Mouse (Mus musculus): Measurements from ENCODE around the gene Fbxw4. TPM values are rescaled to one million over a fixed set of nuclear protein-coding genes. Genes with fewer than 3 reads are reported as not detected.

Gene Fbxw4
- total and polyA plus RNA-seq, 2 experiments from 2014 or later, result 3.0 to 43.7 TPM

- no peak overlapping the region for H3K27ac ChIP-seq (ENCODE audit: low read depth)
- peaks cover 6% of the 10 kb centered on the region for H3K4me1 ChIP-seq (ENCODE audit: control insufficient read depth, insufficient read depth)
- WGBS, result 61% methylated on average over 7 of the region's 7 CpGs
- H3K27me3 ChIP-seq (ENCODE audit: control insufficient read depth, insufficient read depth, low read length), result no peaks in the 10 kb centered on the region
- H3K9ac ChIP-seq (replicated peaks; ENCODE audit: low read depth, low read length), result no peak overlapping the region
- no peaks in the 10 kb centered on the region for H3K36me3 ChIP-seq (replicated peaks; ENCODE audit: control insufficient read depth, insufficient read depth, low read length)
- DNase-seq (ENCODE audit: low spot score) (no peak), ATAC-seq (ENCODE audit: insufficient read depth, low read depth) (no peak)
- H3K4me2 ChIP-seq (ENCODE audit: low read depth, low read length), result no peak overlapping the region
- no peak overlapping the region for H3K4me3 ChIP-seq (ENCODE audit: low read depth, low read length)
- no peaks in the 10 kb centered on the region for H3K9me3 ChIP-seq (replicated peaks; ENCODE audit: control insufficient read depth, low read length)
- TF ChIP-seq EP300 (IDR thresholded peaks at IDR 0.05; ENCODE audit: low read depth) (no peak), CTCF (IDR thresholded peaks at IDR 0.05; ENCODE audit: low read depth) (no peak)
Measured at GRCm38 (mm10) chr19:45607479-45607878, 52.6 kb downstream of the Fbxw4 start.

GRCm38 (mm10) chr19:45606701-45607100 lies 53.4 kb downstream of the Fbxw4 start:
- no peak overlapping the region for H3K4me3 ChIP-seq (ENCODE audit: low read depth, low read length)
- H3K27me3 ChIP-seq (ENCODE audit: control insufficient read depth, insufficient read depth, low read length), result no peaks in the 10 kb centered on the region
- H3K4me2 ChIP-seq (ENCODE audit: low read depth, low read length), result no peak overlapping the region
- peaks cover 6% of the 10 kb centered on the region for H3K4me1 ChIP-seq (ENCODE audit: control insufficient read depth, insufficient read depth)
- TF ChIP-seq EP300 (IDR thresholded peaks at IDR 0.05; ENCODE audit: low read depth), result no peak
- no peak for TF ChIP-seq CTCF (IDR thresholded peaks at IDR 0.05; ENCODE audit: low read depth)
- H3K9me3 ChIP-seq (replicated peaks; ENCODE audit: control insufficient read depth, low read length), result no peaks in the 10 kb centered on the region
- H3K9ac ChIP-seq (replicated peaks; ENCODE audit: low read depth, low read length), result no peak overlapping the region
- no peak for DNase-seq (ENCODE audit: low spot score)
- ATAC-seq (ENCODE audit: insufficient read depth, low read depth), result no peak
- 96% methylated on average over 4 of the region's 4 CpGs for WGBS
- H3K36me3 ChIP-seq (replicated peaks; ENCODE audit: control insufficient read depth, insufficient read depth, low read length), result no peaks in the 10 kb centered on the region
- H3K27ac ChIP-seq (ENCODE audit: low read depth), result no peak overlapping the region

GRCm38 (mm10) chr19:45602606-45603005 lies 57.5 kb downstream of the Fbxw4 start:
- ATAC-seq (ENCODE audit: insufficient read depth, low read depth), result no peak
- WGBS, result 81% methylated on average over 5 of the region's 5 CpGs
- H3K36me3 ChIP-seq (replicated peaks; ENCODE audit: control insufficient read depth, insufficient read depth, low read length), result no peaks in the 10 kb centered on the region
- no peak for DNase-seq (ENCODE audit: low spot score)
- H3K9ac ChIP-seq (replicated peaks; ENCODE audit: low read depth, low read length), result no peak overlapping the region
- no peaks in the 10 kb centered on the region for H3K9me3 ChIP-seq (replicated peaks; ENCODE audit: control insufficient read depth, low read length)
- H3K4me3 ChIP-seq (ENCODE audit: low read depth, low read length), result no peak overlapping the region
- H3K4me1 ChIP-seq (ENCODE audit: control insufficient read depth, insufficient read depth), result no peaks in the 10 kb centered on the region
- H3K4me2 ChIP-seq (ENCODE audit: low read depth, low read length), result no peak overlapping the region
- H3K27me3 ChIP-seq (ENCODE audit: control insufficient read depth, insufficient read depth, low read length), result no peaks in the 10 kb centered on the region
- H3K27ac ChIP-seq (ENCODE audit: low read depth), result no peak overlapping the region
- TF ChIP-seq EP300 (IDR thresholded peaks at IDR 0.05; ENCODE audit: low read depth) (no peak), CTCF (IDR thresholded peaks at IDR 0.05; ENCODE audit: low read depth) (no peak)

- no peaks in the 10 kb centered on the region for H3K27me3 ChIP-seq (ENCODE audit: control insufficient read depth, insufficient read depth, low read length)
- no peak overlapping the region for H3K4me3 ChIP-seq (ENCODE audit: low read depth, low read length)
- no peak for DNase-seq (ENCODE audit: low spot score)
- H3K36me3 ChIP-seq (replicated peaks; ENCODE audit: control insufficient read depth, insufficient read depth, low read length), result peaks cover 6% of the 10 kb centered on the region; the same call in 1 of the 2 replicates
- H3K27ac ChIP-seq (ENCODE audit: low read depth), result no peak overlapping the region
- no peaks in the 10 kb centered on the region; the same call in 1 of the 2 replicates for H3K4me1 ChIP-seq (ENCODE audit: control insufficient read depth, insufficient read depth)
- H3K4me2 ChIP-seq (ENCODE audit: low read depth, low read length), result no peak overlapping the region
- H3K9me3 ChIP-seq (replicated peaks; ENCODE audit: control insufficient read depth, low read length), result no peaks in the 10 kb centered on the region
- 90% methylated on average over 4 of the region's 4 CpGs for WGBS
- no peak for ATAC-seq (ENCODE audit: insufficient read depth, low read depth)
- no peak overlapping the region for H3K9ac ChIP-seq (replicated peaks; ENCODE audit: low read depth, low read length)
- TF ChIP-seq EP300 (IDR thresholded peaks at IDR 0.05; ENCODE audit: low read depth), result no peak
- no peak for TF ChIP-seq CTCF (IDR thresholded peaks at IDR 0.05; ENCODE audit: low read depth)
Measured at GRCm38 (mm10) chr19:45597106-45597505, 63.0 kb downstream of the Fbxw4 start.

- Histone ChIP-seq H3K27ac (ENCODE audit: low read depth) (no peak overlapping the region), H3K4me1 (ENCODE audit: control insufficient read depth, insufficient read depth) (peaks cover 6% of the 10 kb centered on the region; the same call in 1 of the 2 replicates), H3K4me2 (ENCODE audit: low read depth, low read length) (no peak overlapping the region), H3K9ac (replicated peaks; ENCODE audit: low read depth, low read length) (no peak overlapping the region), H3K4me3 (ENCODE audit: low read depth, low read length) (no peak overlapping the region), H3K27me3 (ENCODE audit: control insufficient read depth, insufficient read depth, low read length) (no peaks in the 10 kb centered on the region), H3K36me3 (replicated peaks; ENCODE audit: control insufficient read depth, insufficient read depth, low read length) (peaks cover 6% of the 10 kb centered on the region; the same call in 1 of the 2 replicates), H3K9me3 (replicated peaks; ENCODE audit: control insufficient read depth, low read length) (no peaks in the 10 kb centered on the region)
- TF ChIP-seq EP300 (IDR thresholded peaks at IDR 0.05; ENCODE audit: low read depth), result no peak
- TF ChIP-seq CTCF (IDR thresholded peaks at IDR 0.05; ENCODE audit: low read depth), result no peak
- 92% methylated on average over 6 of the region's 6 CpGs for WGBS
- ATAC-seq (ENCODE audit: insufficient read depth, low read depth) (no peak), DNase-seq (ENCODE audit: low spot score) (no peak)
Measured at GRCm38 (mm10) chr19:45596434-45596833, 63.7 kb downstream of the Fbxw4 start.

GRCm38 (mm10) chr19:45596019-45596418 lies 64.1 kb downstream of the Fbxw4 start:
- H3K9ac ChIP-seq (replicated peaks; ENCODE audit: low read depth, low read length), result no peak overlapping the region
- TF ChIP-seq CTCF (IDR thresholded peaks at IDR 0.05; ENCODE audit: low read depth) (no peak), EP300 (IDR thresholded peaks at IDR 0.05; ENCODE audit: low read depth) (no peak)
- no peak overlapping the region for H3K27ac ChIP-seq (ENCODE audit: low read depth)
- no peak for ATAC-seq (ENCODE audit: insufficient read depth, low read depth)
- no peaks in the 10 kb centered on the region for H3K9me3 ChIP-seq (replicated peaks; ENCODE audit: control insufficient read depth, low read length)
- H3K4me2 ChIP-seq (ENCODE audit: low read depth, low read length), result no peak overlapping the region
- no peak for DNase-seq (ENCODE audit: low spot score)
- H3K4me3 ChIP-seq (ENCODE audit: low read depth, low read length), result no peak overlapping the region
- no peaks in the 10 kb centered on the region for H3K27me3 ChIP-seq (ENCODE audit: control insufficient read depth, insufficient read depth, low read length)
- WGBS, result 56% methylated on average over 7 of the region's 7 CpGs
- H3K36me3 ChIP-seq (replicated peaks; ENCODE audit: control insufficient read depth, insufficient read depth, low read length), result peaks cover 6% of the 10 kb centered on the region; the same call in 1 of the 2 replicates
- H3K4me1 ChIP-seq (ENCODE audit: control insufficient read depth, insufficient read depth), result peaks cover 9% of the 10 kb centered on the region; the same call in 1 of the 2 replicates
